Mouse (Mus musculus) gonadal fat pad, adult 2 months (tissue): ENCODE results near the gene Gm3182. TPM values are rescaled to one million over a fixed set of nuclear protein-coding genes. Genes with fewer than 3 reads are reported as not detected.
"Not testable (repeated sequence)": the region's sequence is repeated elsewhere in the genome, so short reads cannot be mapped to it uniquely, and the experiment has no call there.

ENCODE experiments used
- DNase-seq: peaks from one replicate; pipeline ENCODE4 v3.0.0-alpha.2; 2012; ENCODE audit warnings: low read depth
- polyA plus RNA-seq: library from polyadenylated mRNA; depleted of rRNA; stranded (reverse); fragments of >200 nt; gene quantifications from 2 replicates; pipeline ENCODE4 v1.2.3, GENCODE M21; 2012; rRNA removed

The Gm3182 gene
- polyA plus RNA-seq = 0.10 TPM in 1 of 2 replicates, not detected in the other

- not testable (repeated sequence) for DNase-seq
These were observed at the start of gene Gm3182 for GRCm38 (mm10) chr14:4481445-4481844. Gm3182 (plus strand) TSS chr14:4481745.

DNA sequence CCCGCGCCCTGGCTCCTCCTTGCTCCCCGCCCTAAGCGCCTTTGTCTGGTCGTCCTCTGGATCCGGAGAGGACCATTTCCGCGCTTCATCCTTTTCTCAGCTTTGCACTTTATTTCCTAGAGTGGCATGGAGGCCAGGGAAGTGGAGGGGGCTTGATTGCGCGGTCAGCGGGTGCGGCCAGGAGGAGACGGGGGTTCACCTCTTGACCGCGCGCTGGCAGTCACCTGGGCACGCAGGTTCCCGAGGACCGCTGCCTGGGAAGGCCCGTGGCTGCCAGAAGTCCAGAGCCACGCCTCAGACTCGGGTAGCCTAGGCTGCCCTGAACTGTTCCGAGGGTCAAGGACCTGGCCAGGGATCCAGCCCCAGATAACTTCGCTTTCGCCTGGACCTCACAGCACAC, 17.9 kb downstream of the Gm3182 start:
- not testable (repeated sequence) for DNase-seq

Other genes starting within 250 kb of the Gm3182 start
- gene Gm3138, start 232.1 kb upstream of the Gm3182 start, polyA plus RNA-seq = not detected in 2 replicates
- 0.15 TPM in 1 of 2 replicates, not detected in the other for gene Gm3149, start 164.5 kb upstream of the Gm3182 start, polyA plus RNA-seq
- gene 2610042L04Rik, start 147.0 kb upstream of the Gm3182 start, polyA plus RNA-seq = not detected in 2 replicates
- gene Gm3159, start 84.2 kb upstream of the Gm3182 start, polyA plus RNA-seq = not detected in 2 replicates
- 0.14 and 0.20 TPM in 2 replicates for gene Gm3164, start 66.3 kb upstream of the Gm3182 start, polyA plus RNA-seq
- 0.52 TPM in 1 of 2 replicates, not detected in the other for gene Gm3173, start 50.8 kb upstream of the Gm3182 start, polyA plus RNA-seq
- not detected in 2 replicates for gene Gm3047, start 73.7 kb downstream of the Gm3182 start, polyA plus RNA-seq
- gene Gm8159, start 150.6 kb downstream of the Gm3182 start, polyA plus RNA-seq = not detected in 2 replicates
- not detected in 2 replicates for gene Gm3239, start 182.4 kb downstream of the Gm3182 start, polyA plus RNA-seq
- gene Gm7876, start 227.5 kb downstream of the Gm3182 start, polyA plus RNA-seq = 0.14 TPM in 1 of 2 replicates, not detected in the other
- gene Gm3252, start 245.0 kb downstream of the Gm3182 start, polyA plus RNA-seq = 0.30 and 0.43 TPM in 2 replicates